Mouse (Mus musculus) bone marrow, adult 2 months (tissue): Measurements from ENCODE around the gene Apol7b.
"Not testable (repeated sequence)": the region's sequence is repeated elsewhere in the genome, so short reads cannot be mapped to it uniquely, and the experiment has no call there.

Experiments
- CTCF ChIP-seq: fragments of 200-500 bp; IDR thresholded peaks from 2 replicates; pipeline ENCODE4 v1.5.1; 2011; ENCODE audit warnings: low read length, control low read depth; ENCODE audit not compliant: control insufficient read depth, insufficient read depth
- POLR2A ChIP-seq: fragments of 200-500 bp; IDR thresholded peaks from 2 replicates; pipeline ENCODE4 v1.6.1; 2011; ENCODE audit warnings: low read depth, mild to moderate bottlenecking, control low read depth, low read length, borderline replicate concordance; ENCODE audit not compliant: control insufficient read depth

DNA sequence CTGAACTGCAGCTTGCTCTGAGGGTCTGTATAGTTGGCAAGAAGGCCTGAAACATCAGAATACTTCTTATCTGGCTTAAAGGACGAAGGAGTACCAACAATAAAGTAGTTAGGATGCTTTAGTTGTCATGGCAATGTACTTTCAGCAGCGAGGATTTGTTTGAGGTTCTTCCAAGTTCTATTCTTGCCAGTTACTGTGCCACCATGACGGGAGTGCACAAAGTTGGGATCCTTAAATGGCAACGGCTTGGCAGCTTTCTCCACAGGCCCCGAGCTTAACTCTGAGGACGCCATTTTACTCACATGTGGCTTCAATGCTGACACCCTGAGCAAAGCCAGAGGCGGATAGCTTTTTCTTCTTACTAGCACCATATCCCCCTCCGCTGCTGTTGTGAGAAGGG, 2.5 kb downstream of the Apol7b start:
- not testable (repeated sequence) for TF ChIP-seq POLR2A, CTCF
